Mouse (Mus musculus) stomach, embryonic 16.5 days (tissue): ENCODE data around the gene Htr1d. TPM values are rescaled to one million over a fixed set of nuclear protein-coding genes. Genes with fewer than 3 reads are reported as not detected.
A peak's percentile ranks its signal among the peaks of the same experiment; 100 is the strongest.

ENCODE experiments used
- ATAC-seq: fragments of 200-750 bp; cut with Nextera tagmentation; 2 replicates; pipeline ENCODE4 v1.8.0; 2017; ENCODE audit warnings: moderate number of reproducible peaks, moderate TSS enrichment; ENCODE audit not compliant: insufficient read depth, low FRiP score
- H3K27ac ChIP-seq: fragments of 300-500 bp; sonication (generic); 2 replicates; pipeline ENCODE4 v1.5.1; 2014; ENCODE audit warnings: low read length
- H3K27me3 ChIP-seq: fragments of 300-500 bp; sonication (generic); 2 replicates; pipeline ENCODE4 v1.6.1; 2014; ENCODE audit warnings: low read length, control low read depth, mixed read lengths; ENCODE audit not compliant: control insufficient read depth, insufficient read depth
- H3K36me3 ChIP-seq: fragments of 300-500 bp; sonication (generic); 2 replicates; pipeline ENCODE4 v1.6.1; 2014; ENCODE audit warnings: low read length; ENCODE audit not compliant: control insufficient read depth, insufficient read depth
- H3K4me1 ChIP-seq: fragments of 300-500 bp; sonication (generic); 2 replicates; pipeline ENCODE4 v1.6.1; 2014; ENCODE audit warnings: low read length, control low read depth, mixed read lengths; ENCODE audit not compliant: control insufficient read depth, insufficient read depth
- H3K4me2 ChIP-seq: fragments of 300-500 bp; sonication (generic); 2 replicates; pipeline ENCODE4 v1.6.1; 2014; ENCODE audit warnings: low read depth, low read length, mixed read lengths
- H3K4me3 ChIP-seq: fragments of 300-500 bp; sonication (generic); replicated peaks from 2 replicates; pipeline ENCODE4 v1.5.1; 2014; ENCODE audit warnings: mild to moderate bottlenecking, low read length
- H3K9ac ChIP-seq: fragments of 300-500 bp; sonication (generic); 2 replicates; pipeline ENCODE4 v1.6.1; 2014; ENCODE audit warnings: low read length
- H3K9me3 ChIP-seq: fragments of 300-500 bp; sonication (generic); replicated peaks from 2 replicates; pipeline ENCODE4 v1.6.1; 2016; ENCODE audit warnings: low read length, control low read depth; ENCODE audit not compliant: control insufficient read depth
- WGBS: fragments of 180-500 bp; shearing (Covaris S2); extraction: QIAGEN DNeasy Blood & Tissue Kit; methylation state at CpG from one replicate; pipeline ENCODE4 v1.1.7; 2014; 5-methylcytosine and 5-hydroxymethylcytosine counted together
- polyA plus RNA-seq: library from polyadenylated mRNA; unstranded; fragments of >200 nt; fragmentation: Nextera tagmentation; extraction: Ambion mirVana; gene quantifications from 2 replicates; pipeline ENCODE4 v1.2.1, GENCODE M21; 2015

Gene Htr1d
- polyA plus RNA-seq, 1 experiment from 2014 or later = 0.34 TPM

- peaks cover 1% of the 10 kb centered on the region; the same call in 1 of the 2 replicates for H3K4me1 ChIP-seq
- H3K27me3 ChIP-seq = peaks cover 9% of the 10 kb centered on the region
- H3K9me3 ChIP-seq = no peaks in the 10 kb centered on the region
- no peak overlapping the region for H3K9ac ChIP-seq
- H3K4me2 ChIP-seq = no peak overlapping the region
- H3K27ac ChIP-seq = no peak overlapping the region
- WGBS = 17% methylated on average over 11 of the region's 11 CpGs
- H3K4me3 ChIP-seq = no peak overlapping the region
- no peaks in the 10 kb centered on the region for H3K36me3 ChIP-seq
- ATAC-seq = no peak
Measured at GRCm38 (mm10) chr4:136418962-136419361, 4.4 kb upstream of the Htr1d start.

GRCm38 (mm10) chr4:136419386-136419785 lies 3.9 kb upstream of the Htr1d start:
- no peak overlapping the region for H3K27ac ChIP-seq
- H3K9me3 ChIP-seq = no peaks in the 10 kb centered on the region
- no peak overlapping the region for H3K9ac ChIP-seq
- H3K4me1 ChIP-seq = peaks cover 5% of the 10 kb centered on the region; the same call in 1 of the 2 replicates
- ATAC-seq = no peak
- H3K4me3 ChIP-seq = no peak overlapping the region
- H3K27me3 ChIP-seq = peaks cover 13% of the 10 kb centered on the region
- H3K4me2 ChIP-seq = no peak overlapping the region
- no peaks in the 10 kb centered on the region for H3K36me3 ChIP-seq
- WGBS = 72% methylated on average over 6 of the region's 6 CpGs

GRCm38 (mm10) chr4:136424120-136424999 lies 1.0 kb downstream of the Htr1d start:
- peak overlapping the region; percentile 71 for H3K9ac ChIP-seq
- peak overlapping the region; percentile 58 for H3K4me3 ChIP-seq
- no peak overlapping the region for H3K27ac ChIP-seq
- H3K36me3 ChIP-seq = no peaks in the 10 kb centered on the region
- peak overlapping the region; percentile 98 for H3K4me2 ChIP-seq
- peaks cover 11% of the 10 kb centered on the region; the same call in 1 of the 2 replicates for H3K4me1 ChIP-seq
- WGBS = under 1% methylated on average over 62 of the region's 70 CpGs
- ATAC-seq = peak; percentile 42; the same call in 1 of the 2 replicates
- peaks cover 25% of the 10 kb centered on the region for H3K27me3 ChIP-seq
- H3K9me3 ChIP-seq = no peaks in the 10 kb centered on the region

DNA sequence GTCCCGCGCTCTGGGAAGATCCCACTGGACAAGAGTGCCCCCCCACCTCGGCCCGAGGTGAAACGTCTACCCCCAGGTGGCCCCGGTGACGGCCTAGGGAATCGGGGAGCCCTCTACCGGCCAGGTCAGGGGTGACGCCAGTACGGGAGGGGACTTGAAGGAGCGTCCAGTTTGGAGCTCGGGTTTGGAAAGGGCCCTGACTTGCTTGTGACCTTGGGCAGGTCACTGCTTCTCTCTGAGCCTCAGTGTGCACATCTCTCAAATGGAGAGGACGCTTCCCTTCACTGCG lies 1.6 kb downstream of the Htr1d start:
- Histone ChIP-seq H3K9me3 (no peaks in the 10 kb centered on the region), H3K4me3 (peak overlapping the region; percentile 58), H3K36me3 (no peaks in the 10 kb centered on the region), H3K4me1 (peaks cover 11% of the 10 kb centered on the region; the same call in 1 of the 2 replicates), H3K27me3 (peaks cover 21% of the 10 kb centered on the region), H3K27ac (no peak overlapping the region), H3K9ac (peak overlapping the region; percentile 71), H3K4me2 (peak overlapping the region; percentile 98)
- 8% methylated on average over 13 of the region's 15 CpGs for WGBS
- no peak for ATAC-seq

DNA sequence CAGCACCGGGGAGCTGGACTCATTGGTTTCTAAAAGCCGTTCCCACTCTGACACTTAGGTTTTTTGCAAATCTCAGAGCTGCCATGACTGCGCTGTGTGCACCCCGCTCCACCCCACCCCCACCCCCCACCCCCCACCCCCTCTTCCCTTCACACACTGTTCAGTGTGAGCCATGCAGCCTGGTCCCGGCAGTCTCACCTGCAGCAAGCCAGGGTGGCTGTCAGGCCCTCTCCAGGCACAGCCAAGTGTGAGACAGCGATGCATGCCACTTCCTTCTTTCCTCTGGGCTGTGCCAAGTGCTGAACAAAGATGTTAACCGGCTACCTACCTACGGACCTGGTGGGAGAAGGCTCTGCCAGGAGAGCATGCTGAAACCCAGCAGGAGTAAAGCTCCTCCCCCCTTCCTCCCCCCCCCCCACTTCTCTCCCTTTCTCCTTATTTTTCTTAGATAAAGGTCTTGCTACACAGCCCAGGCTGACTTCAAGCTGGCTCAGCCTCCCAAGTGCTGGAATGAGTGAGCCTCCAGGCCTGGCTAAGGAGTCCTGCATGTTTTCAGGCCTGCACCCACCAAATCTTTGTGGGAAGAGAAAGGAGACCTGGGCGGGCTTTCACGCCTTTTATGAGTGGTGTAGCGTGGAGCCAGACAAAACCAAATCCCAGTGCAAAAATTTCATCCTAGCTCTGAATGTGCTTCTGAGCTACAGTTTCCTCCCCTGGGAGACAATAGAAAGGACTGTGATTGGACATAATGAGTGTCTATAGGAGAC lies 7.5 kb downstream of the Htr1d start:
- Histone ChIP-seq H3K27me3 (no peaks in the 10 kb centered on the region), H3K9ac (no peak overlapping the region), H3K4me1 (peaks cover 6% of the 10 kb centered on the region; the same call in 1 of the 2 replicates), H3K36me3 (no peaks in the 10 kb centered on the region), H3K9me3 (no peaks in the 10 kb centered on the region), H3K4me3 (no peak overlapping the region), H3K4me2 (no peak overlapping the region), H3K27ac (0 out of 2 replicates have a peak overlapping the region, but pooled peaks have one; percentile 30)
- peak; percentile 46; the same call in 1 of the 2 replicates for ATAC-seq
- 39% methylated on average over 11 of the region's 11 CpGs for WGBS

GRCm38 (mm10) chr4:136431376-136431693 lies 8.0 kb downstream of the Htr1d start:
- H3K4me1 ChIP-seq = peaks cover 6% of the 10 kb centered on the region; the same call in 1 of the 2 replicates
- no peaks in the 10 kb centered on the region for H3K36me3 ChIP-seq
- no peak overlapping the region for H3K4me2 ChIP-seq
- WGBS = 3% methylated on average over 3 of the region's 3 CpGs
- H3K27ac ChIP-seq = no peak overlapping the region
- no peaks in the 10 kb centered on the region for H3K27me3 ChIP-seq
- H3K9ac ChIP-seq = no peak overlapping the region
- no peak overlapping the region for H3K4me3 ChIP-seq
- ATAC-seq = no peak
- no peaks in the 10 kb centered on the region for H3K9me3 ChIP-seq

DNA sequence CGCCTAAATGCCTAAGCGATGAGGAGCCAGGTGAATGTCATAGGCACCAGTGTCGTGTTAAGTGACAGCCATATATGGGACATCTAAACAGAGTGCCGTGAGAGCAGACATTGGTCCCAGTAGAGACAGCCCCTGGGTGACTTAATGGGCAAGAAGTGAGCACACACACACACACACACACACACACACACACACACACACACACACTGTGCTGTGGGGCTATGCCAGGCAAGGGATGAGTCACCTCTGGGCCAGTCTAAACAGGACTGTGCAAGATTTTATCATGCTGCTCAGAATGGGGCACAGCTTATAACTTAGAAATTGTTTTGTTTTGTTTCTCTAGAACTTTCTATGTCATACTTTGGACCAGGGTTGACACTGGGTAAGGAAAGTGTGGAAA lies 10.7 kb downstream of the Htr1d start:
- Histone ChIP-seq H3K4me2 (no peak overlapping the region), H3K27ac (no peak overlapping the region), H3K27me3 (no peaks in the 10 kb centered on the region), H3K36me3 (no peaks in the 10 kb centered on the region), H3K9ac (no peak overlapping the region), H3K4me1 (peaks cover 9% of the 10 kb centered on the region), H3K4me3 (no peak overlapping the region), H3K9me3 (no peaks in the 10 kb centered on the region)
- peak; percentile 59 for ATAC-seq
- 80% methylated on average over 4 of the region's 4 CpGs for WGBS

DNA sequence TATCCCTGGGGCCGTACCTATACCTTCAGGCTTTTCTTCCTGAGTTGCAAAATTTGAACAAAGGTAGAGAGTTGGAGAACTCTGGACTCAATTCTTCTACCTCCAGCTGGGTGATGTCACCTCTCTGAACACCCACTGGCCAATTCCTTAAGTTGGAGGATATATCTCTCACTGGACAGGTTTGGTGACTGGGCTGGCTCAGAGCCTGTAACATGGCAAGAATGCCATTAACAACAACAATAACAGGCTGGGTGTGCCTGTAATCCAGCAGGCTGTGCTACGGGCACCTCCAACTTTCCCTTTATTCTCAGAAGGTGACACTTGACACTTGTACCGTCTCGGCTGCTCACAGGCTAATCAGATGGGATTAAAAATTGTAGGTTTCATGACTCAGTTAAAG lies 15.8 kb downstream of the Htr1d start:
- Histone ChIP-seq H3K27me3 (no peaks in the 10 kb centered on the region), H3K4me2 (no peak overlapping the region), H3K27ac (no peak overlapping the region; the same call in 1 of the 2 replicates), H3K4me1 (peaks cover 3% of the 10 kb centered on the region), H3K9ac (no peak overlapping the region), H3K9me3 (no peaks in the 10 kb centered on the region), H3K36me3 (no peaks in the 10 kb centered on the region), H3K4me3 (no peak overlapping the region)
- no peak for ATAC-seq
- 55% methylated on average over 4 of the region's 4 CpGs for WGBS
